In genomic region chr4:130907200-130908069, GRCm38 (mm10) we compare ENCODE assay signal across 36 mouse cellular contexts. TPM values are rescaled to one million over a fixed set of nuclear protein-coding genes. Genes with fewer than 3 reads are reported as not detected.
DNase-seq lines count a peak whose midpoint lies in the region; ATAC-seq and TF ChIP-seq lines count a peak whose summit lies in the region.
"Had no signal": no experiment of that assay in that cellular context is flagged by ENCODE, and none has a peak within 500 bp of the region (broad histone marks: within the 10 kb centered on the region; RNA-seq: fewer than 3 reads in every experiment).

No protein-coding gene starts in this region.

- H3K79me2 ChIP-seq in CH12.LX (replicated peaks; ENCODE audit: control insufficient read depth, extremely low read depth, insufficient read depth, poor library complexity, severe bottlenecking), result peaks cover 13% of the 10 kb centered on the region

- in situ Hi-C loops in CH12.LX (cut with MboI; ENCODE audit: low pct_ligation_motif_present, low pct_unique_long_range_greater_than_20kb, low sequenced_read_pairs), result no loop called here

- peak overlapping the region; percentile 88 for H3K4me3 ChIP-seq in megakaryocyte, embryonic 14.5 days (replicated peaks)
- peak overlapping the region in 2 of 3 experiments; percentile 26 to 60 for H3K4me3 ChIP-seq in CH12.LX (replicated peaks in 1 of 3; ENCODE audit: low read depth in 2 of 3, low read length in 2 of 3, poor library complexity in 1 of 3)
- H3K4me3 ChIP-seq in limb, embryonic 13.5 days, result no peak overlapping the region
- H3K4me3 ChIP-seq: embryonic facial prominence, embryonic 15.5 days; forebrain, embryonic 12.5 days; heart, embryonic 13.5 days; kidney, embryonic 15.5 days; liver, embryonic 15.5 days; midbrain, embryonic 12.5 days had no signal

- no peaks in the 10 kb centered on the region for H3K27me3 ChIP-seq in megakaryocyte, embryonic 14.5 days (replicated peaks)
- H3K27me3 ChIP-seq in CH12.LX (replicated peaks), result no peaks in the 10 kb centered on the region
- no peaks in the 10 kb centered on the region for H3K27me3 ChIP-seq in limb, embryonic 13.5 days
- H3K27me3 ChIP-seq: embryonic facial prominence, embryonic 15.5 days; forebrain, embryonic 12.5 days; heart, embryonic 13.5 days; kidney, embryonic 15.5 days; liver, embryonic 15.5 days; midbrain, embryonic 12.5 days had no signal

- peak overlapping the region; percentile 38 for H3K9ac ChIP-seq in CH12.LX (ENCODE audit: insufficient read depth, low read depth)
- H3K9ac ChIP-seq in limb, embryonic 13.5 days, result 0 out of 2 replicates have a peak overlapping the region, but pooled peaks have one; percentile 6
- H3K9ac ChIP-seq: embryonic facial prominence, embryonic 15.5 days; forebrain, embryonic 12.5 days; heart, embryonic 13.5 days; kidney, embryonic 15.5 days; liver, embryonic 15.5 days; lung, embryonic 14.5 days; midbrain, embryonic 12.5 days had no signal

- ATAC-seq in megakaryocyte, adult 5-6 weeks (ENCODE audit: poor library complexity, severe bottlenecking), result no peak
- ATAC-seq in limb, embryonic 13.5 days (ENCODE audit: low FRiP score, low read depth), result no peak
- no peak for ATAC-seq in activated CD4-positive, CD25-positive, alpha-beta regulatory T cell, adult 4 months
- no peak for ATAC-seq in cerebellum, adult (ENCODE audit: insufficient number of reproducible peaks, low FRiP score, low TSS enrichment)

- TF ChIP-seq EP300 in CH12.LX (IDR thresholded peaks at IDR 0.05; ENCODE audit: low read length), result peak; percentile 59; the same call in 1 of the 2 replicates

- H3K4me1 ChIP-seq in megakaryocyte, embryonic 14.5 days, result peaks cover 100% of the 10 kb centered on the region
- peaks cover 46 to 91% of the 10 kb centered on the region in 2 experiments for H3K4me1 ChIP-seq in CH12.LX (ENCODE audit: control insufficient read depth in 1 of 2, insufficient read depth in 2 of 2)
- peaks cover 51% of the 10 kb centered on the region for H3K4me1 ChIP-seq in limb, embryonic 13.5 days

- WGBS in limb, embryonic 13.5 days, result 67% methylated on average over 19 of the region's 19 CpGs

- H3K27ac ChIP-seq in CH12.LX (ENCODE audit: insufficient read depth, low read depth), result peak overlapping the region; percentile 97
- H3K27ac ChIP-seq in limb, embryonic 13.5 days, result peak overlapping the region; percentile 83; the same call in 1 of the 2 replicates
- H3K27ac ChIP-seq: embryonic facial prominence, embryonic 15.5 days; forebrain, embryonic 12.5 days; liver, embryonic 15.5 days; midbrain, embryonic 12.5 days had no signal

- H3K9me3 ChIP-seq in megakaryocyte, embryonic 14.5 days, result no peaks in the 10 kb centered on the region
- no peaks in the 10 kb centered on the region for H3K9me3 ChIP-seq in CH12.LX (replicated peaks; ENCODE audit: low read length)
- no peaks in the 10 kb centered on the region for H3K9me3 ChIP-seq in limb, embryonic 13.5 days
- H3K9me3 ChIP-seq: embryonic facial prominence, embryonic 15.5 days; forebrain, embryonic 12.5 days; heart, embryonic 13.5 days; kidney, embryonic 15.5 days; liver, embryonic 15.5 days; midbrain, embryonic 12.5 days had no signal

- TF ChIP-seq POLR2A in CH12.LX (IDR thresholded peaks at IDR 0.05; ENCODE audit: low read depth, low read length), result no peak
- TF ChIP-seq POLR2A in brain, embryonic 14.5 days (IDR thresholded peaks at IDR 0.05; ENCODE audit: borderline replicate concordance, extremely low read depth, insufficient read depth, insufficient read length, poor library complexity, severe bottlenecking), result no peak

- DNase-seq in CH12.LX (ENCODE audit: extremely low read depth), result no peak
- peak; percentile 44 for DNase-seq in brain, embryonic 14.5 days (ENCODE audit: low read depth)
- DNase-seq in adrenal gland, postnatal 36 days, result no peak
- DNase-seq: adrenal gland, adult 2 months; cerebellum, adult 11 months; cerebellum, adult 9-10 months; heart, postnatal 10 days; kidney, adult 18-20 months; kidney, postnatal 4 days; lung, embryonic 14.5 days; lung, postnatal 14 days; right cerebral cortex, adult 18-20 months had no signal

- H3K36me3 ChIP-seq in megakaryocyte, embryonic 14.5 days (replicated peaks; ENCODE audit: low read length), result peaks cover 11% of the 10 kb centered on the region
- H3K36me3 ChIP-seq in CH12.LX (replicated peaks in 1 of 2; ENCODE audit: control insufficient read depth in 1 of 2, insufficient read depth in 1 of 2, low read length in 1 of 2), result no peaks in the 10 kb centered on the region
- no peaks in the 10 kb centered on the region for H3K36me3 ChIP-seq in limb, embryonic 13.5 days
- H3K36me3 ChIP-seq: embryonic facial prominence, embryonic 15.5 days; forebrain, embryonic 12.5 days; heart, embryonic 13.5 days; kidney, embryonic 15.5 days; liver, embryonic 15.5 days; midbrain, embryonic 12.5 days had no signal

- H3K4me2 ChIP-seq in CH12.LX (ENCODE audit: insufficient read depth, low read depth, poor library complexity, severe bottlenecking), result peak overlapping the region; percentile 60
- no peak overlapping the region for H3K4me2 ChIP-seq in limb, embryonic 13.5 days (replicated peaks)
- H3K4me2 ChIP-seq: embryonic facial prominence, embryonic 15.5 days; forebrain, embryonic 12.5 days; heart, embryonic 13.5 days; kidney, embryonic 15.5 days; liver, embryonic 15.5 days; lung, embryonic 14.5 days; midbrain, embryonic 12.5 days had no signal

- no peak for TF ChIP-seq RAD21 in CH12.LX (IDR thresholded peaks at IDR 0.05; ENCODE audit: low read depth, low read length)

- dilution Hi-C loops in CH12.LX (cut with MboI; ENCODE audit: extremely low pct_ligation_motif_present, extremely low pct_unique_long_range_greater_than_20kb, low sequenced_read_pairs), result no loop called here

- TF ChIP-seq CTCF in CH12.LX (conservative IDR thresholded peaks at IDR 0.05 in 1 of 2, IDR thresholded peaks at IDR 0.05 in 1 of 2; ENCODE audit: low read depth in 2 of 2, low read length in 2 of 2), result no peak
- no peak for TF ChIP-seq CTCF in brain, embryonic 14.5 days (IDR thresholded peaks at IDR 0.05; ENCODE audit: borderline replicate concordance, extremely low read depth, insufficient read depth, insufficient read length)

TF ChIP-seq in CH12.LX, 34 proteins besides CTCF, POLR2A, EP300 and RAD21 (continues in another document):
- TF ChIP-seq ZMIZ1 (IDR thresholded peaks at IDR 0.05; ENCODE audit: low read depth, low read length), result no peak
- TF ChIP-seq TBP (conservative IDR thresholded peaks at IDR 0.05; ENCODE audit: low read depth, low read length), result no peak
- TF ChIP-seq CHD2 (IDR thresholded peaks at IDR 0.05; ENCODE audit: low read length), result peak; percentile 82
- TF ChIP-seq MYC (IDR thresholded peaks at IDR 0.05; ENCODE audit: low read depth, low read length), result no peak
- TF ChIP-seq MAFK (IDR thresholded peaks at IDR 0.05; ENCODE audit: insufficient replicate concordance, low read length), result no peak
- no peak for TF ChIP-seq KAT2A (IDR thresholded peaks at IDR 0.05; ENCODE audit: insufficient replicate concordance, low read length)
- TF ChIP-seq MAZ (IDR thresholded peaks at IDR 0.05; ENCODE audit: low read depth, low read length), result 0 out of 2 replicates have a peak, but pooled peaks have one; percentile 44
- TF ChIP-seq MXI1 (IDR thresholded peaks at IDR 0.05; ENCODE audit: low read depth, low read length), result no peak
- peak; percentile 94 for TF ChIP-seq MEF2A (IDR thresholded peaks at IDR 0.05; ENCODE audit: borderline replicate concordance, low read depth, low read length)
- no peak for TF ChIP-seq NELFE (IDR thresholded peaks at IDR 0.05; ENCODE audit: low read depth, low read length)
- TF ChIP-seq SIN3A (IDR thresholded peaks at IDR 0.05; ENCODE audit: low read length), result 0 out of 2 replicates have a peak, but pooled peaks have one; percentile 24
- TF ChIP-seq SMC3 (IDR thresholded peaks at IDR 0.05; ENCODE audit: low read depth, low read length), result no peak
- TF ChIP-seq IRF4 (IDR thresholded peaks at IDR 0.05; ENCODE audit: low read depth, low read length), result peak; percentile 76
- TF ChIP-seq MAX (IDR thresholded peaks at IDR 0.05; ENCODE audit: low read length), result no peak
- TF ChIP-seq GABPA (IDR thresholded peaks at IDR 0.05; ENCODE audit: insufficient replicate concordance, low read depth, low read length), result no peak
- TF ChIP-seq BHLHE40 (IDR thresholded peaks at IDR 0.05; ENCODE audit: low read depth, low read length), result peak; percentile 82
- no peak for TF ChIP-seq ZKSCAN1 (IDR thresholded peaks at IDR 0.05; ENCODE audit: borderline replicate concordance, low read depth, low read length)
- 0 out of 2 replicates have a peak, but pooled peaks have one; percentile 38 for TF ChIP-seq JUN (IDR thresholded peaks at IDR 0.05; ENCODE audit: insufficient read depth, low read depth, low read length)
- peak; percentile 90 for TF ChIP-seq TCF12 (IDR thresholded peaks at IDR 0.05; ENCODE audit: low read depth, low read length)
- peak; percentile 86 for TF ChIP-seq ETS1 (conservative IDR thresholded peaks at IDR 0.05; ENCODE audit: low read depth, low read length)

RNA-seq across cellular contexts. Expression of gene Laptm5, which starts 5.5 kb away (rescaled TPM):
- 2,077 and 24,581 TPM in 2 replicates for polyA plus RNA-seq in megakaryocyte, embryonic 14.5 days (2012; ENCODE audit: insufficient read depth, low replicate concordance)
- total RNA-seq in megakaryocyte, adult 5-6 weeks (2015), result 1,039 and 1,095 TPM in 2 replicates
- 312 and 362 TPM in 2 replicates for total RNA-seq in megakaryocyte, adult 5-6 weeks (2017)
- total RNA-seq in CH12.LX (2012; rRNA removed) (182 and 225 TPM in 2 replicates), CH12.LX (2014; rRNA removed) (32.3 and 41.1 TPM in 2 replicates)
- polyA plus RNA-seq in CH12.LX (2012; ENCODE audit: insufficient read length, low read depth), result 486 and 594 TPM in 2 replicates
- polyA plus RNA-seq in brain, embryonic 14.5 days (2012; rRNA removed), result 22.6 and 26.5 TPM in 2 replicates
- polyA plus RNA-seq in limb, embryonic 13.5 days (2015; fragmentation: Nextera tagmentation; extraction: Ambion mirVana), result 32.2 and 35.9 TPM in 2 replicates
- 1,000 to 10,000 TPM; 1,545 to 2,139 TPM for polyA plus RNA-seq in activated CD4-positive, CD25-positive, alpha-beta regulatory T cell, adult 4 months (2017; shearing (Covaris generic))
- total RNA-seq in adrenal gland, postnatal 36 days (2021), result 10 to 100 TPM; 21.7 to 31.3 TPM

RNA-seq across cellular contexts. Expression of gene Matn1, which starts 36.8 kb away (rescaled TPM):
- 1.1 and 4.1 TPM in 2 replicates for polyA plus RNA-seq in megakaryocyte, embryonic 14.5 days (2012; ENCODE audit: insufficient read depth, low replicate concordance)
- not detected in 2 replicates for total RNA-seq in megakaryocyte, adult 5-6 weeks (2015)
- not detected in 2 replicates for total RNA-seq in megakaryocyte, adult 5-6 weeks (2017)
- total RNA-seq in CH12.LX (2012; rRNA removed) (1.8 and 3.5 TPM in 2 replicates), CH12.LX (2014; rRNA removed) (0.30 and 0.52 TPM in 2 replicates)
- 0.37 and 0.76 TPM in 2 replicates for polyA plus RNA-seq in CH12.LX (2012; ENCODE audit: insufficient read length, low read depth)
- polyA plus RNA-seq in brain, embryonic 14.5 days (2012; rRNA removed), result 0.29 and 0.81 TPM in 2 replicates
- 109 and 119 TPM in 2 replicates for polyA plus RNA-seq in limb, embryonic 13.5 days (2015; fragmentation: Nextera tagmentation; extraction: Ambion mirVana)
- polyA plus RNA-seq in activated CD4-positive, CD25-positive, alpha-beta regulatory T cell, adult 4 months (2017; shearing (Covaris generic)), result under 1 TPM in 1 of 2 experiments, not detected in 1; 0.23 TPM
- not detected for total RNA-seq in adrenal gland, postnatal 36 days (2021)
- total RNA-seq: adrenal gland, adult 2 months; adrenal gland, postnatal 4 days; common myeloid progenitor, adult 5-6 weeks; gastrocnemius, adult 18-20 months; gastrocnemius, postnatal 4 days; heart, adult 8-10 months; heart, postnatal 10 days; hematopoietic stem cell, adult 5-6 weeks; liver, adult 2 months; neutrophil, adult 5-6 weeks had no signal
- polyA plus RNA-seq: adrenal gland, adult 2 months; C2C12; heart, embryonic 13.5 days; intestine, embryonic 14.5 days; liver, adult 2 months; lung, embryonic 14.5 days; neural tube, embryonic 11.5 days; testis, adult 2 months; urinary bladder, adult 2 months had no signal

Comparison
In these comparisons a context has a peak if more than half of its experiments do, and no peak if none do; other contexts are left out.
1. RNA of gene Laptm5, which starts 5.5 kb away (polyA plus RNA-seq): 1,545 to 2,139 TPM in activated CD4-positive, CD25-positive, alpha-beta regulatory T cell, adult 4 months, 2,077 to 24,581 TPM in megakaryocyte, embryonic 14.5 days and 486 to 594 TPM in CH12.LX; 32.2 to 35.9 TPM in limb, embryonic 13.5 days and 22.6 to 26.5 TPM in brain, embryonic 14.5 days; every median in the first group is over 10 times any median in the second.
2. RNA of gene Matn1, which starts 36.8 kb away (polyA plus RNA-seq): 109 to 119 TPM in limb, embryonic 13.5 days; 1.1 to 4.1 TPM in megakaryocyte, embryonic 14.5 days, 0.37 to 0.76 TPM in CH12.LX, 0.29 to 0.81 TPM in brain, embryonic 14.5 days and 0.23 TPM in activated CD4-positive, CD25-positive, alpha-beta regulatory T cell, adult 4 months; every median in the first group is over 10 times any median in the second.